ENCODE assay signal across 11 mouse cellular contexts in the genomic region with DNA sequence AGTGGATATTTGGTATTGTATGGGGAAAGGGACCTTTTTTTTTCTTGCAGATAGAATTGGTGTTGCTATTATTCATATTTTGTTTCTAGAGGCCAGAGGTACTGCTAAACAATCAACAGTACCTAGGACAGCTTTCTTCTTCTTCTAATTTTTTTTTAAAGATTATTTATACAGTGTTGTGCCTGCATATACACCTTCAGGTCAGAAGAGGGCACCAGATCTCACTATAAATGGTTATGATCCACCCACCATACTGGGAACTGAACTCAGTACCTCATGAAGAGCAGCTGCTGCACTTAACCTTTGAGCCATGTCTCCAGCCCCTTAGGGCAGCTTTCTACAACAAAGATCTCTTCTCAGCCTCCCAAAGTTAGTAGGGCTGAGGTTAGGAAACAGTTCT. TPM values are rescaled to one million over a fixed set of nuclear protein-coding genes. Genes with fewer than 3 reads are reported as not detected.
DNase-seq lines count a peak whose midpoint lies in the region.
"Had no signal": no experiment of that assay in that cellular context is flagged by ENCODE, and none has a peak within 500 bp of the region (broad histone marks: within the 10 kb centered on the region; RNA-seq: fewer than 3 reads in every experiment).

No protein-coding gene starts in this region.

- H3K27me3 ChIP-seq in splenic B cell, adult 2 months (ENCODE audit: control insufficient read depth, insufficient read depth, low read length, poor library complexity, severe bottlenecking), result no peaks in the 10 kb centered on the region
- H3K27me3 ChIP-seq: midbrain, embryonic 12.5 days had no signal

- peak; percentile 18 for DNase-seq in embryo, embryonic 10 days (ENCODE audit: low spot score)
- DNase-seq in embryo, embryonic 9.5 days (ENCODE audit: extremely low spot score), result no peak
- DNase-seq in retina, embryonic 14.5 days (ENCODE audit: low spot score), result peak; percentile 32
- no peak for DNase-seq in retina, postnatal 1 day
- peak; percentile 13 for DNase-seq in embryo, embryonic 11 days
- peak; percentile 73 for DNase-seq in splenic B cell, adult 2 months (ENCODE audit: low read depth, low spot score)
- DNase-seq in adrenal gland, adult 8-10 months, result no peak
- no peak for DNase-seq in right cerebral cortex, postnatal 10 days (ENCODE audit: low spot score in 2 of 2)
- DNase-seq: kidney, adult 9 months; right cerebral cortex, adult 18-20 months had no signal

- H3K36me3 ChIP-seq in splenic B cell, adult 2 months (ENCODE audit: control insufficient read depth, insufficient read depth, low read length, poor library complexity, severe bottlenecking), result no peaks in the 10 kb centered on the region
- H3K36me3 ChIP-seq: midbrain, embryonic 12.5 days had no signal

RNA-seq across cellular contexts. Expression of gene Gatad2b, which starts 20.4 kb away (rescaled TPM):
- total RNA-seq in adrenal gland, adult 8-10 months (2022), result 10 to 100 TPM; 62.6 to 85.2 (median 71.6) TPM

RNA-seq across cellular contexts. Expression of gene Dennd4b, which starts 48.4 kb away (rescaled TPM):
- 10 to 100 TPM in 3 of 4 experiments, 1 to 10 TPM in 1; 9.2 to 14.5 (median 12.8) TPM for total RNA-seq in adrenal gland, adult 8-10 months (2022)

RNA-seq across cellular contexts. Expression of gene Crtc2, which starts 59.4 kb away (rescaled TPM):
- total RNA-seq in adrenal gland, adult 8-10 months (2022), result 10 to 100 TPM; 43.5 to 73.2 (median 63.9) TPM

Comparison
In these comparisons a context has a peak if more than half of its experiments do, and no peak if none do; other contexts are left out.
1. DNase-seq: peak in embryo, embryonic 10 days (single experiment), retina, embryonic 14.5 days (single experiment), embryo, embryonic 11 days (single experiment) and splenic B cell, adult 2 months (single experiment); none in embryo, embryonic 9.5 days (single experiment), retina, postnatal 1 day (single experiment), adrenal gland, adult 8-10 months (single experiment) and right cerebral cortex, postnatal 10 days (0 of 2).